Mouse (Mus musculus): Measurements from ENCODE around the gene Papola.

DNA sequence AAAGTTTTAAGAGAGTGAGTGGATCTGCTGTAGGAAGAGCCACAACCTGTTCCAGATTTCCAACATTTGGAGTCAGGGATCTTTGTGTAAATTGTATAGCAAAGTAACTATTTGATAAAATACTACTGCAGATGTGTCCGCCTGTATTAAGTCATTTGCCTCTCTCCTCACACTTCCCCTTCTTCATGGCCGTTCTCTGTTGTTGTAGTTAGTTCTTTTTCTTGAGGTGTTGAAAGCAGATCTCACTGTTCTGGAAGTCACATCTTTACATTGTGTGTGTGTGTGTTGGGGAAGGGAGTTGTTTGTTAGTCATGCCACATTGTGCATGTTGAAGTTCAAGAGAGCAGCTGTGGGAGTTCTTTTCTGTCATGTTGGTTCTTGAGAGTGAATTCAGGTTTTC lies 10.4 kb downstream of the Papola start:
- TF ChIP-seq CTCF (IDR thresholded peaks at IDR 0.05; ENCODE audit: borderline replicate concordance, insufficient read depth, low read depth, low read length) (no peak), POLR2A (IDR thresholded peaks at IDR 0.05; ENCODE audit: borderline replicate concordance, insufficient read depth, low read length) (no peak)

All from cerebellum, adult 2 months (tissue).